Mouse (Mus musculus): ENCODE data around the gene Nefh. TPM values are rescaled to one million over a fixed set of nuclear protein-coding genes. Genes with fewer than 3 reads are reported as not detected.

The Nefh gene
- polyA plus RNA-seq, 1 experiment = 0.03 TPM

DNA sequence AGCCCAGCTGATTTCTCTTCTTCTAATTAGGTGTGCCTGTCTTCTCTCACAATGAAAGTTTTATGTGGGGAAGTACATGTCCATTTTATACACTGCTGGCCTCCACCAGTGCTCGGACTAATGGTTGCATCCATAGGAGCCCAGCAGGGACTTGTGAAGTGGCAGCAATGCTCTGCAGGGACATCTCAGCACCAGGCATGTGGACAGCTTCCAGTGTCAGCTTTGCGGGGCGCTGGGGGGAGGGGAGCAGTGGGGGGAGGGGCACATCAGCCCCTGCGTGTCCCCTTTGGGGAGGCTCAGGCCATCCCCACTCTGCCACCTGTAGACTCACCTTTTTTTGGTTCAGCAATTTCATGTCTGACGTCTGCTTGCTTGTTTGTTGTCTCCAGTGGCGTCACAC is 5.5 kb upstream of the Nefh start:
- DNase-seq (ENCODE audit: low read depth) = no peak

DNA sequence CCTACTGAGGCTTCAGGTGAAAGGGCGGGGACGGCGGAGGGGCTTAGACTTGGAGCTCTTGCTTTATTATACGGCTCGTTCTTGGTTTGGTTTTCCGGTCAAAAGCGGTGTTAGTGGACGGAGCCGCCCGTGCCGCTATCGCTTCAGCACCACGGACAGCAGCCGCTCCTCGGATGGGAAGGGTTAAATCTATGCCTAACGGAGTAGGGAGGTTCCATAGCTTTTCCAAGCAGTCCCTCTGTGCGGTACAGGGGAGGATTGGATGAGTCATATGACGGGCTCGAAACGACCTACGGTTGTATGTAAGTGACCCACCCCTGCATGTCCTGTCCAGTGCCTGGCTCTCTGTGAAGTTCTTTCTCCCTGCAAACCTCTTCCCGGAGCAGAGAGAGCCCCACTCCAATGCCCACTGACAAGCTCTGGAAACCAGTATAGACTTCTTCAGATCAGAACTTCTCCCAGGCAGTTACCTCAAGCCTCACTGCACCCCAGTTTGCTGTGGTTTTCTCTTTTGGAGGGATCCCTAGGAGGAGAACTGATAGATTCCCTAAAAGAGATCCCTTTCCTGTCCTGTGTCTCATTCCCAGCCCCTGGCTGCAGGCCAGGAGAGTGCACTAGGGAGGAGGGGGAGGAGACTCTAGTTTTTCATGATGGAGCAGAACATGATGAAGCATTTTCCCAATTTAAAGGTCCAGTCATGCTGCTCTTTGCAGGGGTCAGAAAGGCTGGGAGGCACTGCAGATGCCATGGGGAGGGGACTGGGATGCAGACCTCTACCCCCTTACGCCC is 1.6 kb upstream of the Nefh start:
- DNase-seq (ENCODE audit: low read depth) = no peak

GRCm38 (mm10) chr11:4948792-4949191 is 928 bp upstream of the Nefh start:
- no peak for DNase-seq (ENCODE audit: low read depth)

GRCm38 (mm10) chr11:4946947-4947812 is 684 bp downstream of the Nefh start:
- no peak for DNase-seq (ENCODE audit: low read depth)

GRCm38 (mm10) chr11:4946530-4946929 is 1.3 kb downstream of the Nefh start:
- DNase-seq (ENCODE audit: low read depth) = no peak

GRCm38 (mm10) chr11:4936243-4936642 is 11.6 kb downstream of the Nefh start:
- DNase-seq (ENCODE audit: low read depth) = no peak

GRCm38 (mm10) chr11:4931009-4931601 is 16.8 kb downstream of the Nefh start:
- no peak for DNase-seq (ENCODE audit: low read depth)

GRCm38 (mm10) chr11:4927224-4927623 is 20.6 kb downstream of the Nefh start:
- DNase-seq (ENCODE audit: low read depth) = no peak

- no peak for DNase-seq (ENCODE audit: low read depth)
These were observed 26.1 kb downstream of the Nefh start for GRCm38 (mm10) chr11:4921751-4922150.

GRCm38 (mm10) chr11:4921281-4921680 is 26.6 kb downstream of the Nefh start:
- DNase-seq (ENCODE audit: low read depth) = no peak

DNA sequence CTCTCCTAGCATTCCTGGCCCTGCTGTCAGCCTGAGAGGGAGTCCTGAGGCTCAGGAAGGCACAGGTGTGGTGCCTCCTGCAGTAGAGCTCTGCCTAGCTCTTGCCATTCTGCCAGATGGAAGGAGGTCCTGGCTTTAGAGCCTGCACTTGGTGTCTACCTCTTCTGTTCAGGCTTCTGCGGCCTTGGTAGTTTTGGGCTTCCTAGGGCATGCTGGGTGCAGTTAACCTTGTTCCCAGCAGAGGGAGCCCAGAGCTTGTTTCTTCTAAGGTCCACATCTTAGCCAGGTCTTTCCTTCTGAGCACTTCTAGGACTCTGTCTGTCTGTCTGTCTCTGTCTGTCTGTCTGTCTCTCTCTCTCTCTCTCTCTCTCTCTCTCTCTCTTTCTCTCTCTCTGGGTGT is 31.8 kb downstream of the Nefh start:
- no peak for DNase-seq (ENCODE audit: low read depth)

DNA sequence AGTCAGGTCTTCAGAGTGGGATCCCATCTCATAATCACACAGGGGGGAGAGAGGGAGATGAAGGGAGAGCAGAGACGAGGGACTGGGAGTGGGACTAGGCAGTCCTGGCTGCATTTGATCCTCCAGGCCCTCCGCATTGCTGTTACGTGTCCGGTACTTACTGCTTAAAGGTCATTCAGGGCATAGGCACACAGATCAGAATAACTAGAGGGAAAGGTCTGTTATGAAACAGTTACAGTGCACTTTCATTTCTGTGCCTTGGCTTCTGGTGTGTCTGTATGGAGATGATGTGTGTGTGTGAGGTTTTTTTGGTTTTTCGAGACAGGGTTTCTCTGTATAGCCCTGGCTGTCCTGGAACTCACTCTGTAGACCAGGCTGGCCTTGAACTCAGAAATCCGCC is 41.6 kb downstream of the Nefh start:
- no peak for DNase-seq (ENCODE audit: low read depth)

DNA sequence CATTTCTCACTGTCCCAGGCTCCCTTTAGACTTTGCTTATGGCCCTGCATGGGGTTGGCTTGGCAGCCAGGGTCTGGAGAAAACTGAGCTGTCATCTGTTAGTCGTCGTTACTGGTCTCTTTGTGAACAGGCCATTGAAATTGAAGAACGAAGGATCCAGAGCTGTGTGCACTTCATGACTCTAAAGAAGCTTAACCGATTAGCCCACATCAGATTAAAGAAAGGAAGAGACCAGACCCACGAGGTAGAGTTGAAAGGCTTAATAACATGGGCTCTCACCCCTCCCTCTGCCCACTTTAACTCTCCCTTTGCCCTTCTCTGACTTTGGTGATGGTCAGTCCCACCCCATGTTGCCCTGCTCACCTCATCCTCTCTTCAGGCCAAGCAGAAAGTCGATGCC is 45.9 kb downstream of the Nefh start:
- no peak for DNase-seq (ENCODE audit: low read depth)

GRCm38 (mm10) chr11:4900437-4900836 is 47.4 kb downstream of the Nefh start:
- DNase-seq (ENCODE audit: low read depth) = no peak

GRCm38 (mm10) chr11:4894848-4895816 is 52.7 kb downstream of the Nefh start, which contains the start of gene Thoc5:
Thoc5 (plus strand) TSS chr11:4895320.
- DNase-seq (ENCODE audit: low read depth) = no peak

Other genes with a start within 250 kb of the Nefh start
- gene Uqcr10, start 243.7 kb downstream of the Nefh start, polyA plus RNA-seq (2012; rRNA removed) = 542 and 896 TPM in 2 replicates
- 32.7 and 38.8 TPM in 2 replicates for gene Zmat5, start 243.4 kb downstream of the Nefh start, polyA plus RNA-seq (2012; rRNA removed)
- gene Cabp7, start 201.3 kb downstream of the Nefh start, polyA plus RNA-seq (2012; rRNA removed) = 0.07 TPM in 1 of 2 replicates, not detected in the other
- 41.0 and 45.8 TPM in 2 replicates for gene Nf2, start 98.5 kb downstream of the Nefh start, polyA plus RNA-seq (2012; rRNA removed)
- 19.6 and 19.9 TPM in 2 replicates for gene Nipsnap1, start 74.1 kb downstream of the Nefh start, polyA plus RNA-seq (2012; rRNA removed)
- 17.9 and 21.3 TPM in 2 replicates for gene Thoc5, start 52.7 kb downstream of the Nefh start, polyA plus RNA-seq (2012; rRNA removed)
- gene Ap1b1, start 38.8 kb upstream of the Nefh start, polyA plus RNA-seq (2012; rRNA removed) = 102 and 104 TPM in 2 replicates
- 36.5 and 47.3 TPM in 2 replicates for gene Rasl10a, start 110.1 kb upstream of the Nefh start, polyA plus RNA-seq (2012; rRNA removed)
- 157 and 228 TPM in 2 replicates for gene Gas2l1, start 117.3 kb upstream of the Nefh start, polyA plus RNA-seq (2012; rRNA removed)
- 69.3 and 74.2 TPM in 2 replicates for gene Rhbdd3, start 150.9 kb upstream of the Nefh start, polyA plus RNA-seq (2012; rRNA removed)
- gene Ewsr1, start 151.2 kb upstream of the Nefh start, polyA plus RNA-seq (2012; rRNA removed) = 277 and 449 TPM in 2 replicates
- 120 and 182 TPM in 2 replicates for gene Emid1, start 204.2 kb upstream of the Nefh start, polyA plus RNA-seq (2012; rRNA removed)